Mouse (Mus musculus): ENCODE results near the gene Lgi1. TPM values are rescaled to one million over a fixed set of nuclear protein-coding genes. Genes with fewer than 3 reads are reported as not detected.

Gene Lgi1
- total RNA-seq, 2 experiments from 2014 or later: 3.2 to 5.8 TPM

DNA sequence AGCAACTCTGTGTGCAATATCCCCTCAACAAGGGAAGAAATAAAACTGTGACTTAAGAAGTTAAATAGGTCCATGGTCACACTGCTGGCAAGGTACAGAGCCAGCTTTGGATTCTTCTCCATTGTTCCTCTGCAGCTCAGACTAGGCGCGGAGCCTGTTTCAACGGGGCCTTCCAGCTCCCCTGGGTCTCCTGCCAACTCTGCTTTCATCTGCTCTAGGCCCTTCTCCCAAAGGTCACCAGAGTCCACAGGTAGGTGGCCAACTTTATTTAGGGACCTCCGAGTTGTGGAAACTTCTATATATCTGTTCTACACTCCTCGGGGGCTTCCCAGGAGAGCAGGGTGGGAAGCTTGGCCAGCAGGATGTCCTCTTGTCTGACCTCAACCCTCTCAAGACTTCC is 3.0 kb upstream of the Lgi1 start:
- no peak for DNase-seq

DNA sequence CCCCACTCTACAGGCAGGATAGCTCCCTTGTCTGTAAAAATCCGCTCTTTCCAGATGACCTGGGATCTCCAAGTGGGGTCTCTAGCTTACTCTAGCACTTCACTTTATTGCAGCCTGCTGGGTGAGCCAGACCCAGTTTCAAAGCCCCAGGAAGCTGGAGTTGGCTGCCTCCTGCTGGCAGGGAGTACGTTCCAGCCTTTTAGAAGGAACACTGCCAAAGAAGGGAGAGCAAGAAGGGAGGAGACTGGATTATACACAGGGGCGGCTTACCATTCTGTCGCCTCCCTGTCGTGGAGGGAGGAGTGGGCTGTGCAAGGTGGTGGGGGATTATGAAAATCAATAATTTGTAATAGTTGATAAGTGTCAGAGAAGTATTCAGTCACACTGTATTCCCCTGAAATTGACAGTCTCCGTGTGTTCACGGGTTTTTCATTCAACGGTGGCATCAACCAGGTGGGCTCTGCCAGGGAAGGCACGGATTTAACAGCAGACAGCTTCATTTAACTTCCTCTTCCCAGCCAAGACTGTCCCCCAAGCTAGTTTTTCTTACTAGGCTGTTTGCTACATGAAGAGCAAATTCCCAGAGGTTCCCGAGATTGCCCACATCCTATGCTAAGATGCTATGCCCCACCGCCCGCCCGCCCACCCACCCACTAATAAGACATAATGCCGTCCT is 369 bp upstream of the Lgi1 start:
- peak; percentile 33 for DNase-seq

DNA sequence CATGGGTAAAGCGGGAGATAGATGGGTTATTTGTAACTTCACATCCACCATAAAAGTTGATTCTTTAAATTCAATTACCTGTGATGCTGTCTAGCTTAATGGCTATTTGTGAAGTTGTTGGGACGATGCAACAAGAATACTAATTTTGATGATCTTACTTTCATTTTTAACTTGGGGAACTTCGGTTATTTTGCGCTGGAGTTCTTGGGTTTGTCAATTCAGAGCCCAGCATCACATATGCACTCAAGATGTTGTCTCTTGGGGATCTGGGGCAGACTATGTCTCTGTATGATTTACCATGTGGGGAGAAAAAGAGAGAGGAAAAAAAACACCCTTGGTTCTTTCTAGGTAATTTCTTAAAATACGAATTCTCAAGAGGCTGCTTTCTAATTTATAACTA is 1.4 kb downstream of the Lgi1 start:
- no peak for DNase-seq

DNA sequence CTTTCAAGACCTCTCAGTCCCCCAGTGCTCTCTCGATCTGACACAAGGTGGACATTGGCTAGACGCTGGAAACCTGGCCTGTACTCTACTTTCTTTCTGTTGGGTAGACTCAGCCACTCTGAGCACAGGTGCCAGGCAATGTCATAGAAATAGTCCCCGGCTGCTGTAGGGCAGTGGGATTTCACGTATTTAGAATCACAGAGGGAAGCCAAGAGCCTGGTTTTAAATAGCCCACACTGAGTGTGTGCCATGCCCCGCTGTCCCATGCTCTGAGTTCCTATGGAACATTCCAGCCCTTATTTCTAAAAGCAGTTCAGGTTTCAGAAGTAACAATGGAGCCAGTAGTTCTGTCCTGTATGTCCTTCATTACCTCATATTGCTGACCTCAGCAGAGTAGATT is 3.1 kb downstream of the Lgi1 start:
- no peak for DNase-seq

DNA sequence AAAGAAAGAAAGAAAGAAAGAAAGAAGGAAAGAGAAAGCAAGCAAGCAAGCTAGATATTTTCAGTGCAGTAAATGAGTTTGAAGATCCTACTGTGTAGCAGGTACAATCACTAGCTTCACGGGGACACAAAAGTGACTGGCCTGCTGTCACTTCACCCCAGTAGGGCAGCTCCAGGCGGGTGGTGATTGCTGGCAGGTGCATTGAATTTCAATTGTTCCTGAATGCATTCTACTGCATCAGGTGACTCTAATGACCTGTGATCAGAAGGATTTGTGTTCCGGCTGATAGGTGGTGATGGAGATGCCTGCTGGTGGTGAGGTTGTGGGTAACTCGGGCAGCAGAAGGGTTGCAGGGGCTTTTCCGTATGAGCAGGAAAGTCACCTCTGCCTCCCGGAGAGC is 6.7 kb downstream of the Lgi1 start:
- DNase-seq: no peak

DNA sequence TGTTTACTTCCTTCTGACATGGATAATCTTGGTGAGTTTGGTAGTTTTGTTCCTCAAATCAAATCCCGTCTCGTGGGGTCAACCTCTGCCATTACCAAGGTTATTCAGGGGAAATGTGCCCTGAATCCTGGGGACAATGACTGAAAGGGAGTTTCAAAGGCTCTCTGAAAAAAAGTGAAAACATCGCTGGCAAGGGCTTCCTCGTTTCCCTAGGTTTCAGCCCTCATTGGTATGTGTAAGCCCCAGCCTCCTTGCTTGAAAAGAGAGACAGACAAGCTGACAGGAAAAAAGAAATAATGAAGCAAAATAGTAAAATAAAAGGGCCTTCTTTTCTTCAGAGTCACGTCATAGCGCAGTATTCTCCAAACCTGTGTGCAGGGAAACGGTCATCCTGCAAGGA is 9.5 kb downstream of the Lgi1 start:
- DNase-seq: no peak

DNA sequence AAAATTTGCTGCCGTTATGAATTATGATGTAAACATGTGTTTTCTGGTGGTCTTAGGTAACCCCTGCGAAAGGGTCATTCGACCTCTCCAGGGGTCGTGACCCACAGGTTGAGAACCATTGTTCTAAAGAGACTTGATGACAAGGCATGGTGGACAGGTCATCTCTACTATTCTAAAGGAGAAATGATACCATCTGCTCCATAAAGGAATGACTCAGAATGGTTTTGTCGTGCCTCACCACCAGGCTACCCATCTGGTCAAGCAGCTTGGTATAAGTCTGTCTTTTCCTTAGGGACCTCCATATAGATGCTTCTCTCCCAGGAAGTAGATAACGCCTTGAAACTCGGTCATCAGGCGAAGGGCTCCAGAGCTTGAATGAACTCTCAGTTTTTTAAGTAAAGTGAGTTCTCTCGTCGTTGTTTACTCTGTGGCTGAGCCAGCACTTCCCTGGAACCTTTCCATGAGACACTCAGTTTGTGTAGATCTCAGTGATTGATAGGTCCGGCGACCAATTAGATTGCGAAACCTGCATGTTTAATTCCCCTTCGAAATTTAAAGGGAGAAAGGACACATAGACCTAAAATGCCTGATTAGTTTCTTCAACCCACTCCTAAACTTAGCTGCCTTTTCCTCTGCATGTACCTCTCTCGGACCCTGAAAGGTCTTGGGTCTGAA is 10.5 kb downstream of the Lgi1 start:
- peak; percentile 25 for DNase-seq

DNA sequence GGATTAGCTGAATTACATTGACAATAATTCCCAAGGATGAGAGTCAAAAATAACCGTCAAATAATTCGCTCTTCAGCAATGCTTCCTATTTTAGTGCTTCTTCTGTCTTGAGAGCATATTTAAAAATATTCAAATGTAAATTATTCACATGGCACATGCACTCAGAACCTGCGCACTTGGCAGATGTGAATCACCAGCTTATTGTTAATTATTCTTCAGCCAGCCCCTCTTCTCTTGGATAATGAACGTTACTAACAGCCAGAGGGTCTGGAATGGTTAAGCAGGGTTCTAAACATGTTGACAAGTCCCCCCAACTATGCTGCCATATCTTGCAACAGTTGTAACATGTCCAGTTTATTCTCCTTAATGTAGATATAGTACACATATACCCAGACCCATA is 11.9 kb downstream of the Lgi1 start:
- DNase-seq: no peak

DNA sequence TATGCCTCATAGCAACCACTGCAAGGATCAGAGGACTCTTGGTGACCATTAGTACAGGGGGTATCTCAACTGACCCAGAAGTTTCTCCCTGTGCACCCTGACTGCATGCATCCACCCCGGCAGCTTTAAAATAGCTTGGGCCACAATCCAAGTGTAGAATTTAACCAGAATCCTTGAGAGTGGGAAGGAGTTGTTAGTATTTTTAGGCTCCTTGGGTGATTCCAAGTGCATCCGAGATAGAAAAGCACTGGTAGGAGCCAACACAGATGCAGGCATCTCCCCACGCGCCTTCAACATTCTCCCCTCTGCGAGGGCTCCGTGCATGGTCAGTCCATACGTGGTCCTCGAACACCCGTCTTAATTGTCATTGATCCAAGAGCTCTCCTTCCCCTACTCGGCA is 15.9 kb downstream of the Lgi1 start:
- DNase-seq: no peak

DNA sequence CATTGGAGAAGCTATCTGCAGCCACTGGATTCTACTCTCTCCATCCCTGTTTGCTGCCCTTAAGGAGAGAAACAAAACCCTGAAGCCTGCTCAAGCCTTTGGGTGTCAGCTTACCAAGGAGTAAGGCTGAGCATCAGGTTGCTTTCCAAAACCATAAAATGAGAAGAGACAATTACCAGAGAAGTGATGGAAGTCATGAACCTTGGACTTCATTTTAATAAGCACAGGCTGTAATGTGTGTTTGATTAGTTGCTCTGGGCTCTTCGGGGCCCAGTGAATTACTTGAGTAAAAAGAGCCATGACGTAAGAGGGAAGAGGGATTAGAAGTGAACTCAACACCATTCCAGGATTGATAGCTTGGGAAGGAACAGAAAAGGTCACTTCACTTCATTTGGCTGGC is 18.1 kb downstream of the Lgi1 start:
- no peak for DNase-seq

DNA sequence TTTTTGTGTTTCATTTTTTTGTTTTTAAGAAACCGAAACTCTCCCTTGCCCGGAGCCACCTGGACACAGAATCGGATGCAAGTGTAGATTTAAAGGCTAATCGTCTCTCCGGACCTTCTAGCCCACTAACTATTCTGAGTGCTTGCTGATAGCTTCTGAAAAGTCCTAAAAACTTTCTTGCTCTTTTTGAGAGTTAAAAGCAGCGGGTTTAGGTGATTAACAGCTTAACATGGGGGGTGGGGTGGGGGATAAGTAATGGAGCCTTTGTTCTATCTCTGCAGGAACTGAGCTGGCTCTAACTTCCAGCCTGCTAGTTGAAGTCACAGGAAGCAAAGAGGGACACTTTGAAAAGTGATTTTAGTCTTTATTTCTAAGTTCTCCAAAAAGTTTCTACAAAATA is 24.2 kb downstream of the Lgi1 start:
- no peak for DNase-seq

DNA sequence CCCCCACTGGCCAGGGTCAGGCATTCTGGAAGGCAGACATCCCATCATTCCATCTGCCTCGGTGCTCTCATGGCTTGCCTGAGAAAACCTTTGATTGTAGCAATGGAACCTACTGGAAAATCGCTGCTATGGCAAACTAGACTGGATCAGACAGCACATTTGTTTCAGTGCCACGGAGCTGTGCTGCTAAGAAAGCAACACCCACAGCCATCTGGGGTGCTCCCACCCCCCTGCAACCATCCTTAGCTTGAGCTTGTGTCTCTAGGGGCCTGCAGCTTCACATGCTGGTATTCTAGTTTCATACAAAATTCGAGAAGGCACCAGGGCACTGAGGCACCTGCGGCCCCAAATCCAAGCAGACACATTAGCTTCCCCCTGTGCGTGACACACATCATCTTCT is 27.1 kb downstream of the Lgi1 start:
- no peak for DNase-seq

DNA sequence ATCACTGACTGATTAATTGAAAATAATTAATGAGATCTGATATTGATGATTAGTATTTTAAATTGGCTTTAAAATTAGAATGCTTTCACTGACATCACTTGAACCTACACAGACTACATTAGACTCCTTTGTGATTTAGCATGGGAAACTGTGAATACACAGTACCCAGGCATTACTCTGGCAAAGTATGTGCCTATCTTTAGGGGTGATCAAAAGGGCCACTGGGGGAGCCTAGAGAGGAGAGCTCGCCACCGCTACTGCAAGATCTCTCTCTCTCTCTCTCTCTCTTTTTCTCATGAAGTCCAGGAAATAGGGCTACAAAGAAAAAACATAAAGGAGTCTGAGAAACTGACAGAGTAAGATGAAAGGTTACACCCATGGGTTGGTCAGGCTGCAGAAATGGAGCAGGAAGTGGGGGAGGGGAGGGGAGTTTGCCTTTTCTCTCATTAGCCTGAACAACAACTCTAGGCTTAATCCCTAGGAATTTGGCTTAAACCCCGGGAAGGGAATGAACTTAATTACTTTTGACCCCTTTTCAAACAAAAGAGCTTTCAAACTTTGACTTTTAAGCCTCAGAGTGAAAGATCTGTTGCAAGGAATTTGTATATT is 33.8 kb downstream of the Lgi1 start:
- no peak for DNase-seq

DNA sequence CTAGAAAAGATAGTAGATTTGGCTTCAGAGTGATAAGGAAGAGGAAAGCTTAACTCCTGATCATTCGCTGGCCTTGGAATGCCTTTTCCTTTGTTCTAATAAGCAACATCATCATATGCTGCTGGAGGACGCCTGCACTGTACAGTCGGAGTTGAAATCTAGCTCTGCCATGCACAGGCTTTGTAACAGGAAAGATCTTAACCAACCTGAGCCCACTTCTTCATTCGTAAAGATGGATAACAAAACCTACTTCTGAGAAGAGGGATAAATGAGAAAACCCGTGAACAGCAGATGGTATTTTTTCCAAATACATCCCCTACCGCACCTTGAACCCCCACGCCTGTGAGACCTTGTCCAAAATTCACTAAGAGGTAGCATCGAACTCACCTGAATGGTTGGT is 43.8 kb downstream of the Lgi1 start:
- no peak for DNase-seq

DNA sequence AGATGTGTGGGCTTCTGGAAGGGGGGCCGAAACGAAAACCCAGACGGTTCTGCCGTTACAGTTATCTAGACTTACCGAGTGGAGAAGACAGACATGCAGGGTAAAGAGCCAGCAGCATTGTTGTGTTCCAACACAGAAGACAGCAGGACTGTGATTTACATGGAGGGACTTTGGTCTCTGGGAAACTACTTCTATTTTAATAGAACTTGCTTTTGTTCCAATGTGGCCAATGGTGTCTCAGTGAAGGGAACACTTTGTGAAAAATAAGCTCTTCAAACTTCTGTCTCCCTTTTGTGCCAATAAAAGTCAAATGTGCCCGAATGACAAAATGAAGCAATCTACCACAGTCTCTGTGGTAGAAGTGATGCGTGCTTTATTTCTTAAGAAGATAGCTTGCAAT is 50.8 kb downstream of the Lgi1 start:
- DNase-seq: no peak

DNA sequence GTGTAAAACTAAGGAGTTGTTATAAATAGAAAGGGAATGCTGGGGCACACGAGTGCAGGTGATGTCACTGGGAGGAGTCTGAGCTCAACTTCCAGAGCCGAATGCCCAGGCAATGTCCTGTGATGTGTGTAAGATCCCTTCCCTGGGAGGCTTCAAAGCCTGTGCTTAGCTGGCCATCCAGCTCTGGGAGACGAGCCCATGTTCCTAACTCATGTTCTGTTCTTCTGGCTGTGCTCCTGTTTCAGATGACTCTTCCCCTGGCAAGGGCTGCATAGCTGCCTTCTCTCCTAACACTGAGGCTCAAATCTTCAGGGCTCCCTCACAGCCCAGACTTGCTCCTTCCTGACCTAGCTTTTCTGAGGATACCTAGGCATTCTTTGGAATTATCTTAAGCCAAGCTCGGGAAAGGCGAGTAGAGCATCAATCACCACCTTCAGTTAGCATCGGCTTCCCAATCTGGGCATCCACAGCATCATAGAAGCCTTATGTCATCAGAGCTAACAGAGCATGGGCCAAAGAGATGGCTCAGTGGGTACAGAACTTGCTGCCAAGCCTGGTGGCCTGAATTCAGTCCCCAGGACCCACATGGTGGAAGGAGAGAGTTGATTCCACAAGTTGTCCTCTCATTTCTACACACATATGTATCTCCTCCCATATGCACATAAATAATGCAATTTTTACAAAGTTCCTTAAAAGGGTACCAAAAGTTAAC is 52.4 kb downstream of the Lgi1 start:
- no peak for DNase-seq

DNA sequence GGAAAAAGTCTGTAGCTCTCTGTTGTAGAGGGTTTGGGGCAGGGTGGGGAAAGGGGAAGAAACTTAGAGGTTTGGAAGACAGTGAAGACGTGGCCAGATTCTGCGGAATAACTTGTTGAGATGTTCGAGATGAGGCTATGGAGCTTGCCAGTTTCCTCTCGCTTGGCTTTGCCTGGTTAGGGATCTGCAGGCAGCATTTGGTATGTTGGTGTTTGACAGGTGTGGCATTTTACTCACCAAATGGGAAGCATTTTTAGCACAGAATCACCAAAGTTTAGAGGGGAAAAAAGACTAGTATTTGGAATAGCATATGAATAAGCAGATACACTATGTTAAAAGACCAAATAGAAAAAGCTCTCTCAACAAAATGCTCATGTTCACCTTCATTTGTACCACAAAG is 54.0 kb downstream of the Lgi1 start:
- no peak for DNase-seq

DNA sequence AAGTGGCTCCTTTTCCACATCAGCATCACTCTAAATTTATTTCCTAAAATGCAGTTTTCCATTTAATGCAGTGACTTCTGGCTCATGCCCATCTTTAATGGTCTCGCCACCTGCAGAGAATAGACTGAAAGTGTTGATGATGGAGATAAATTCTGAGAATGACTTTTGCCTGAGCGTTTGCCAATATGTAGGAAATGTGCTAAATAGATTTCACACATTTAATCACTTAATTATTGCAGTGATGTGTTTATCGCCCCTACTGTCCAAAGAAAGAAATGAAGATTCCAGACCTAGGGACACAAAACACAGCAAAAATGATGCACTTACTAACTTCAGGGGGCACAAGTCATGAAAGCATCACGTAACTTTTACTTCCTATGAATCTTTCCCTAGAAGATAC is 54.8 kb downstream of the Lgi1 start:
- no peak for DNase-seq

DNA sequence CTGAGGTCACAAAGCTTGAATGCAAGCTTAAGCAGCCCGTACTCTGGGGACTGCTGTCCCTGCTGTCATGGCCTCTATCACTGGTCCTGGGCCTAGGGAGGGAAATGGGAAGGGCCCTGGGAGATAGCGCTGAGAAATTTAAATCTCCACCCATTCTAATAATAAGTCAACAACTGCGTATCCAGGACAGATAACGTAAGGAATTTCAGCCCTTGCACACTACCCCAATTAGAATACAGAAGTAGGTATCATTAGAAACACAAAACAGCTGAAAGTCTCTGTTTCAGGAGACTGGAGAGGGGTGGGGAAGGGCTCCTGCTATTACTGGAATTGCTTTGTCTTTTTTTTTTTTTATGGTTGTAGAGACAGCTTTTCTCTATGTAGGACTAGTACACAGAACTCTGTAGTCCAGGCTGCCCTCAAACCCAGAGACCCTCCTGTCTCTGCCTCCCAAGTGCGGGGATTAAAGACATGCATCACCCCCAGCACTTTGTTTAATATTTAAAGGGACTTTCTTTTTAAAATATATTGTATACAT is 56.4 kb downstream of the Lgi1 start:
- DNase-seq: no peak

DNA sequence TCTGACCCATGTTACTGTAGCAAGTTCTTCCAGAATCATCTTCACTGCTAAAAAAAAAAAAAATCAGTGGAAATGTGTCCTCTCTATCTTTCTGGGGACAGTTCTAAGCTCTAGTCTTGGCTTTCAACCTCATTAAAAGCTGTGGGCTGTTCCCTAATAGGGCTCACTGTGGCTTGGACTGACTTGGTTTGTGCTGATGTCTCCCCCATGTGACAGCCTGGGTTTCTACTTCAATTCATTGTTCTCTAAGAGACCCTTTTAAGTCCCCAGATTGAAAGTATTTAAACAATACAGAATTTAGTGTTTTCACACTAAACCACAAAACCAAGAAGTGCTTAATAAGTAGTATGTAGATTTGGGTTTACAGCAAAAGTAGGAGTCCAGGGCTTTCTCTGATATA is 59.4 kb downstream of the Lgi1 start:
- no peak for DNase-seq

DNA sequence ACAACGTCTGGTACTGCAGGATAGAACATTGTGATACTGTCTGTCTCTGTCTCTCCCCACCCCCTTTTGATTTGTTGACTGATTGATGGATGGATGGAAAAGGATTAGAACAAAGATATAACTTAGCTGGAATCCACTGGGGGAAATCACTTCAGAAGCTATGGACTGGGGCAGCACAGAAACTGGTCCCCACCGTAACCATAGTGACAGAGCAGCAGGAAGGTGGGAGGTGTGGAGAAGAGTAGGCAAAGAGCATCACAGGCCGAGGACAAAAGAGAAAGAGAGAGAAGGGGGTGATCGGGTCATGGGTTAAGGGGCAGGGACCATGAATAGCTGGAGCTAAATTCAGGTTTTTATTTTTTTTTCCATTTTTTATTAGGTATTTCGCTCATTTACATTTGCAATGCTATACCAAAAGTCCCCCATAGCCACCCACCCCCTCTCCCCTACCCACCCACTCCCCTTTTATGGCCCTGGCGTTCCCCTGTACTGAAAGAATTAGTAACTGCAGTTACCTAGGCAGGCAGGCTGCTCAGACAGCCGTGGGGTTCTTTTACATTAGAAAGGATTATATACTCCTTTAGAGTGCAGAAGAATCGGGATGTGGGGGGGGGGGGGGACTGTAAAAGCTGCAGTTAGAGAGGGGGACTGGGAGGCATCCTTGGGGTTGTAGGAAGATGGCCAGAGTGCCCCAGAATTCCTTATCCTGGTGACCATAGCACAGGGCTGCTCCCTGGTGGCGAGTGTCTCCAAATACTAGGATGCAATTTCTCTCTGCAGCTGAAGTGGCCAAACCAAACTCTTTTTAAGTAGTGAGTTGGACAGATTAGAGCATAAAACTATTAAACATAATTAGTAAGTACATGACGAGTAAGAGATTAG is 60.1 kb downstream of the Lgi1 start:
- DNase-seq: peak; percentile 26

DNA sequence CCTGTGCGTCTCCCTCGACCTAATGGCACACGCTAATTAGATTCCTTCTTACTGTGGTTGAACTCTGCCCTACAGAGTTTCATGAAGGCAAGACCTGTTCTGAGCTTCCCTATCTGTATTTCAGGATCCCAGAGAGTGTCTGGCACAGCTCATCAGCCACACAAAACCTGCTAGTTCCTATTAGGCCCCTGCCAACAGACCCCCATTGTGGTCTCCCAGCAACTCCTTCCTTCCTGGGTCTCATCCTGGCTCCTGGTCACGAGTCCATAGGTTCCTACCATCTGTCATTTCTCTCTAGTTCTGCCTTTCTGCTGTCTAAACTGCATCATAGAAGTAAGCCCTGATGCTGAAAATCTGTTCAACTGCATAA is 60.7 kb downstream of the Lgi1 start:
- no peak for DNase-seq
